Mouse (Mus musculus) heart, adult 2 months (tissue): ENCODE measurements around the gene Arhgef15. TPM values are rescaled to one million over a fixed set of nuclear protein-coding genes. Genes with fewer than 3 reads are reported as not detected.

Source experiments
- DNase-seq, 2 experiments: peaks; one replicate each; pipeline ENCODE4 v3.0.0; 2021
- H3K27ac ChIP-seq: fragments of 200-600 bp; 2 replicates; pipeline ENCODE4 v1.8.1; 2022
- H3K27me3 ChIP-seq: fragments of 200-500 bp; 2 replicates; pipeline ENCODE4 v1.6.1; 2012; ENCODE audit warnings: mild to moderate bottlenecking, low read length, inconsistent platforms, mixed read lengths; ENCODE audit not compliant: control insufficient read depth, insufficient read depth
- H3K36me3 ChIP-seq: fragments of 200-500 bp; 2 replicates; pipeline ENCODE4 v1.6.1; 2012; ENCODE audit warnings: low read length, inconsistent platforms; ENCODE audit not compliant: control insufficient read depth, insufficient read depth
- H3K4me1 ChIP-seq: fragments of 200-500 bp; 2 replicates; pipeline ENCODE4 v1.6.1; 2011; ENCODE audit warnings: low read length; ENCODE audit not compliant: control insufficient read depth, insufficient read depth
- H3K4me3 ChIP-seq: fragments of 200-600 bp; 2 replicates; pipeline ENCODE4 v1.8.1; 2022
- H3K79me2 ChIP-seq: fragments of 200-500 bp; replicated peaks from 2 replicates; pipeline ENCODE4 v1.6.1; 2012; ENCODE audit warnings: mild to moderate bottlenecking, inconsistent platforms, low read length, moderate library complexity, mixed read lengths; ENCODE audit not compliant: control insufficient read depth, insufficient read depth
- H3K9ac ChIP-seq: fragments of 200-500 bp; 2 replicates; pipeline ENCODE4 v1.6.1; 2012; ENCODE audit warnings: low read depth, mild to moderate bottlenecking, control low read depth, inconsistent platforms, low read length, mixed read lengths
- CTCF ChIP-seq: fragments of 200-600 bp; IDR thresholded peaks from 2 replicates; pipeline ENCODE4 v1.8.1; 2022; ENCODE audit warnings: antibody characterized with exemption, mild to moderate bottlenecking, moderate library complexity
- EP300 ChIP-seq: fragments of 200-500 bp; IDR thresholded peaks from 2 replicates; pipeline ENCODE4 v1.6.1; 2011; ENCODE audit warnings: low read depth, low read length, control low read depth; ENCODE audit not compliant: insufficient read depth
- POLR2A ChIP-seq: fragments of 200-500 bp; IDR thresholded peaks from 2 replicates; pipeline ENCODE4 v1.6.1; 2011; ENCODE audit warnings: mild to moderate bottlenecking, low read depth, low read length, control low read depth; ENCODE audit not compliant: insufficient read depth
- WGBS: fragments of 180-500 bp; shearing (Covaris S2); methylation state at CpG from one replicate; pipeline ENCODE4 v1.1.7; 2018; 5-methylcytosine and 5-hydroxymethylcytosine counted together
- intact Hi-C: fragments of 180-260 bp; cut with DNase I; formaldehyde crosslinking; loops from one replicate; pipeline ENCODE4 v1.15.1; 2025
- polyA plus RNA-seq: library from polyadenylated mRNA; depleted of rRNA; stranded (reverse); fragments of >200 nt; gene quantifications from 2 replicates; pipeline ENCODE4 v1.2.3, GENCODE M21; 2012
- total RNA-seq, 2 experiments: library from RNA; stranded (reverse); gene quantifications; 2 replicates each; pipeline ENCODE4 v1.2.3; 2021

Gene Arhgef15
- total and polyA plus RNA-seq, 3 experiments, result 27.8 to 77.3 (median 28.5) TPM

DNA sequence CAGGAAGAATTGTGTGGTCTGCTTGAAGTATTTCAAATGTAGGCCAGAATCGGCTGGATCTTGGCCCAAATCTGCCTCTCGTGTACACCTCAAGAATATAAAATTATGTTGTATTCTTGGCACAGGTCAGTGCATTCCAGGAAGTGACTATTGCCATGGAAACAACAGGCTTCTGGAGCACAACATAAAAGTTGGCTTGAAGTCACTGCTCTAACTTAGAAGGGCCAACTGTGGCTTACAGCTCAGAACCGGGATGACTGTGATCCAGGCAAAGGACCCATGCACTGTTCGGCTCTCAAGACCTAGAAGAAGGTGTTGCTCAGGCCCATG lies 50.9 kb downstream of the Arhgef15 start:
- intact Hi-C loops, result loop anchor here (1.0 kb wide), 1 partner anchor 76 kb away; no protein-coding TSS in a partner anchor
- WGBS, result 40% methylated on average over 4 of the region's 4 CpGs
- H3K27me3 ChIP-seq, result no peaks in the 10 kb centered on the region
- TF ChIP-seq EP300 (no peak), CTCF (no peak), POLR2A (no peak)
- H3K4me1 ChIP-seq, result peaks cover 14% of the 10 kb centered on the region
- H3K36me3 ChIP-seq, result peaks cover 17% of the 10 kb centered on the region
- peak overlapping the region; percentile 48 for H3K27ac ChIP-seq
- DNase-seq, result no peak
- no peak overlapping the region for H3K4me3 ChIP-seq
- H3K79me2 ChIP-seq, result no peaks in the 10 kb centered on the region
- H3K9ac ChIP-seq, result no peak overlapping the region

DNA sequence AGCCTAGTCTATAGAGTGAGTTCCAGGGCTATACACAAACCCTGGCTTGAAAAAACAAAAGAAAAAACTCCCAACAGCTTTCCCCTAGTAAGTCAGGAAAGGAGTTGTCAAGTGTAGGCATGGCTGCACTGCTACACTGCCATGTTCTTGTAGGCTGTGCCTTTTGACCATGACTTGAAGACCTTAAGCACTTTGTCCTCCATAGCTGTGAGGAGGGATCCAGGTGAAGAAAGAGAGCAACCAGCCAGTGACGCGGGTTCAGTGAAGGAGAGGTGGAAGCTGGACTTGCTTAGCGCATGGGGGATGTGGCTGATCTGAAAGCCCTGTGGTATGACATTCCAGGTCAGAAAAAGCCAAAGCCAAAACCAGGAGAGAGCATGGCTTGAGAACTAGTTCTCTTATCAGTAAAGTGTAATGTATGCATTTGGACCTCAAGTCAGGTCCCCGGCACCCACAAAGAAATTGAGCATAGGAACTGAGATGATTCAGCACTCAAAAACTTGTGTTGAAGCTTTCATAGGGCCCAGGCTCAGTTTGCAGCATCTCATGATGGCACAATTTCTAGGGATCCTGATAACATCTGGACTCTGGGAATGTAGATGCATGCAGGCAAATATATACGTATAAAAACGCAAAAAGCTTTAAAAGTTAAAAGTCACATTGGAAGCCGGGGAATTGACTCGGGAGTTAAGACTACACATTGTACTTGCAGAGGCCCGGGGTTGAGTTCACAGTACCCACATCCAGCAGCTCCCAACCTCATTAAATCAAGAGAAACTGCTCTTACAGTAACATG lies 51.4 kb downstream of the Arhgef15 start:
- Histone ChIP-seq H3K79me2 (no peaks in the 10 kb centered on the region), H3K27me3 (no peaks in the 10 kb centered on the region), H3K9ac (no peak overlapping the region), H3K27ac (no peak overlapping the region), H3K4me3 (no peak overlapping the region), H3K36me3 (peaks cover 17% of the 10 kb centered on the region), H3K4me1 (peaks cover 11% of the 10 kb centered on the region)
- no peak for TF ChIP-seq EP300
- no peak; the same call in 1 of the 2 replicates for TF ChIP-seq POLR2A
- no peak for TF ChIP-seq CTCF
- 87% methylated on average over 9 of the region's 9 CpGs for WGBS
- intact Hi-C loops, result loop anchor here (1.0 to 2.0 kb wide), 3 partner anchors 51 to 131 kb away; partner anchors contain the start of gene Arhgef15
- no peak for DNase-seq

DNA sequence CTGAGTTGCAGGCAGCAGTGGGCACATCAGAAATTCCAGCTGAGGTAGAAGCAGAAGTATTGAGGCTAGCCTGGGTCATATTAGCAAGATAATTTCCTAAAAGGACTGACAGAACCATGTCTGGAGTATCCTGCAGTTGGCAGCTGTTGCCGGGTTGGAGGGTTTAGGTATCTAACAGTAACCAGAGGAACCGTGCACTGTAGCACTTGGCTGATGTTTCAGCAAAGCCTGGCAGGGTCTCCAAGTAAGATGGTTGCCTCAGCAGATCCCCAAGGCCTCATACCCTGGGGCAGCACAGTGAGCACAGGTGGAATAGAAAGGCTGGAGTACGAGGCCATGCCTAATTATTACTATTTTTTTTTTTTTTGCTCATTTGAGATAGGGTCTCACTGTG lies 52.1 kb downstream of the Arhgef15 start:
- no peaks in the 10 kb centered on the region for H3K79me2 ChIP-seq
- H3K4me3 ChIP-seq, result no peak overlapping the region
- WGBS, result 65% methylated on average over 3 of the region's 3 CpGs
- H3K36me3 ChIP-seq, result peaks cover 17% of the 10 kb centered on the region
- peaks cover 11% of the 10 kb centered on the region for H3K4me1 ChIP-seq
- H3K27me3 ChIP-seq, result no peaks in the 10 kb centered on the region
- H3K27ac ChIP-seq, result no peak overlapping the region
- TF ChIP-seq CTCF (no peak), POLR2A (no peak), EP300 (no peak)
- DNase-seq, result no peak
- intact Hi-C loops, result loop anchor here (2.0 kb wide), 2 partner anchors 52 to 132 kb away; partner anchors contain the start of gene Arhgef15
- peak overlapping the region; percentile 28; the same call in 1 of the 2 replicates for H3K9ac ChIP-seq

DNA sequence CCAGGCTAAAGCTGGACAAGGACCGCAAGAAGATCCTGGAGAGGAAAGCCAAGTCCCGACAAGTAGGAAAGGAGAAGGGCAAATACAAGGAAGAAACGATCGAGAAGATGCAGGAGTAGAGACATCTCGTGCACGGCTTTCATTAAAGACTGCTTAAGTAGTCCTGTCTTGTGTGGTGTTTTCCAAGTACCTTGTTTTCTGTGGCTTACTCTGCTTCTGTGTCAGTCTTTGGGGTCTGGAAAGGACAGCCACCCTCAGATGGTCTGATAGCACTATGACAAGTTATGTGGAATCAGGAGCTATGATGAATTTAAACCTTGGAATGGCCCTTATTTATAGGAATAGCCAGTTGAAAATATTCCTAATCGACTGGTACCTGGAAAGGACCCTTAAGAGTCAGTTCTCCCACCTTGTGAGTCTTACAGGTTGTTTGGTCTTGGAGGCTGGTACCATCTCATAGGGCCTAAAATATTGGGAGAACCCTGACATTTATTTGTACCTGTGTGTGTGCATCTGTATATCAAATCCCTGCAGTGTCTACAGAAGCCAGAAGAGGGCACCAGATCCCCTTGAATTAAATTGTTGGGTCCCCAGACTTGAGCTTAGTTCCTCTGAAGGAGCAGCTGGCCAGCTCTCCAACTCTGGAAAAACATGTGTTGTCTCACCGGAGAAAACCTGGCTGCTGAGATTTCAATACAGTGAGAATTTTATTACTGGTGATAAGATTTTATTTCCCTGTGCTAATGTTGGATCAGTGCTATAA lies 52.7 kb downstream of the Arhgef15 start:
- Histone ChIP-seq H3K27ac (no peak overlapping the region), H3K36me3 (peaks cover 17% of the 10 kb centered on the region), H3K27me3 (no peaks in the 10 kb centered on the region), H3K9ac (no peak overlapping the region), H3K4me3 (no peak overlapping the region), H3K4me1 (peaks cover 11% of the 10 kb centered on the region), H3K79me2 (no peaks in the 10 kb centered on the region)
- peak; percentile 96 for TF ChIP-seq CTCF
- TF ChIP-seq POLR2A, result no peak
- 0 out of 2 replicates have a peak, but pooled peaks have one; percentile 53 for TF ChIP-seq EP300
- DNase-seq, result peak; percentile 69 to 77
- intact Hi-C loops, result loop anchor here (1.0 to 2.0 kb wide), 3 partner anchors 52 to 132 kb away; partner anchors contain the start of gene Arhgef15
- WGBS, result 71% methylated on average over 8 of the region's 8 CpGs

DNA sequence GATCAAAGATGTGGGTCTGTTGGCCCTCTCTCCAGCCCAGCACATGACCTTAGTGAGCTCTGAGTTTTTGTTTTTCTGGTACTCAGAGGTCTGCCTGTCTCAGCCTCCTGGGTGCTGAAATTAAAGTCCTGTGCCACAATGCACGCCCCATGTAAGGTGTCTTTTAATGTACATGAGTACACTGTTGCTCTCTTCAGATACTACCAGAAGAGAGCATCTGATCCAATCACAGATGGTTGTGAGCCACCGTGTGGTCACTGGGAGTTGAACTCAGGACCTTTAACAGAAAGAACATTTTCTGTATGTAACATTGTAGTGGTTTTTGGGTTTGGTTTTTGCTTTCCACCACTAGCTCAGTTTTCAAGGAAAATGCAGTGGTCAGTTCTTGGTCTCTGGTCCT lies 53.5 kb downstream of the Arhgef15 start:
- intact Hi-C loops, result loop anchor here (1.0 to 2.0 kb wide), 3 partner anchors 53 to 133 kb away; partner anchors contain the start of gene Arhgef15
- no peaks in the 10 kb centered on the region for H3K79me2 ChIP-seq
- H3K4me1 ChIP-seq, result peaks cover 9% of the 10 kb centered on the region
- H3K27ac ChIP-seq, result no peak overlapping the region
- peaks cover 17% of the 10 kb centered on the region for H3K36me3 ChIP-seq
- DNase-seq, result no peak
- no peak overlapping the region for H3K4me3 ChIP-seq
- no peak overlapping the region for H3K9ac ChIP-seq
- 76% methylated on average over 2 of the region's 2 CpGs for WGBS
- TF ChIP-seq CTCF (no peak), EP300 (no peak), POLR2A (no peak)
- H3K27me3 ChIP-seq, result no peaks in the 10 kb centered on the region

DNA sequence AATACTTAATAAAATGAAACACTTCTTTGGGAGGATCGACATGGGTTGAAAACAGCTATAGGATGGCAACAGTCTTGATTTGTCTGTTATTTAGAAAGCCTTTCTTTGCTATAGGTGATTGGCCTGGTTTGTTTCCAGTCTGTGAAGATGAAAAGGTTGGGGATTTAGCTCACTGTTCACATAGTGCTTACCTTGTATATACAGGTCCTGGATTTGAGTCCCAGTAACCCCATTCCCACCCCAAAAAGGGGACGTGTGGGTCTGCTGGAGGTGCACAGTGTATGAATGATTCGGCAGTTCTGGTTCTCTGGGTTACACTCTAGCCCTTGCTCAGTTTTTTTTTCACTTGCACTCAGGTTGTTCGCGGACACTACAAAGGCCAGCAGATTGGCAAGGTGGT lies 54.5 kb downstream of the Arhgef15 start:
- intact Hi-C loops, result no loop called here
- WGBS, result 79% methylated on average over 5 of the region's 5 CpGs
- Histone ChIP-seq H3K36me3 (peaks cover 17% of the 10 kb centered on the region), H3K4me1 (peaks cover 7% of the 10 kb centered on the region), H3K27ac (no peak overlapping the region), H3K27me3 (no peaks in the 10 kb centered on the region), H3K79me2 (no peaks in the 10 kb centered on the region), H3K4me3 (no peak overlapping the region), H3K9ac (no peak overlapping the region)
- TF ChIP-seq EP300 (no peak), CTCF (no peak), POLR2A (no peak)
- no peak for DNase-seq
